Mouse (Mus musculus) forebrain, embryonic 11.5 days (tissue): ENCODE results near the gene Rpl27. TPM values are rescaled to one million over a fixed set of nuclear protein-coding genes. Genes with fewer than 3 reads are reported as not detected.
"Not testable (repeated sequence)": the region's sequence is repeated elsewhere in the genome, so short reads cannot be mapped to it uniquely, and the experiment has no call there.

Experiments
- ATAC-seq: fragments of 200-750 bp; cut with Nextera tagmentation; replicated peaks from 2 replicates; pipeline ENCODE4 v1.8.0; 2017; ENCODE audit warnings: moderate TSS enrichment; ENCODE audit not compliant: low FRiP score
- DNase-seq: peaks from one replicate; pipeline ENCODE4 v3.0.0-alpha.2; 2017; ENCODE audit warnings: low spot score
- H3K27ac ChIP-seq: fragments of 300-500 bp; sonication (generic); 2 replicates; pipeline ENCODE4 v1.5.1; 2014; ENCODE audit warnings: low read depth, low read length
- H3K27me3 ChIP-seq: fragments of 300-500 bp; sonication (generic); 2 replicates; pipeline ENCODE4 v1.6.1; 2014; ENCODE audit warnings: mild to moderate bottlenecking, low read length, mixed read lengths; ENCODE audit not compliant: control insufficient read depth, insufficient read depth
- H3K36me3 ChIP-seq: fragments of 300-500 bp; sonication (generic); 2 replicates; pipeline ENCODE4 v1.6.1; 2014; ENCODE audit warnings: mild to moderate bottlenecking, low read length, moderate library complexity, mixed read lengths; ENCODE audit not compliant: control insufficient read depth, insufficient read depth
- H3K4me1 ChIP-seq: fragments of 300-500 bp; sonication (generic); replicated peaks from 2 replicates; pipeline ENCODE4 v1.6.1; 2014; ENCODE audit warnings: low read length, mixed read lengths; ENCODE audit not compliant: control insufficient read depth, insufficient read depth
- H3K4me2 ChIP-seq: fragments of 300-500 bp; sonication (generic); 2 replicates; pipeline ENCODE4 v1.6.1; 2014; ENCODE audit warnings: low read depth, mild to moderate bottlenecking, low read length, moderate library complexity, mixed read lengths; ENCODE audit not compliant: severe bottlenecking
- H3K4me3 ChIP-seq: fragments of 300-500 bp; sonication (generic); 2 replicates; pipeline ENCODE4 v1.5.1; 2014; ENCODE audit warnings: low read depth, low read length
- H3K9ac ChIP-seq: fragments of 300-500 bp; sonication (generic); 2 replicates; pipeline ENCODE4 v1.6.1; 2014; ENCODE audit warnings: low read length
- H3K9me3 ChIP-seq: fragments of 300-500 bp; sonication (generic); 2 replicates; pipeline ENCODE4 v1.6.1; 2016; ENCODE audit warnings: low read length, mixed read lengths; ENCODE audit not compliant: control insufficient read depth
- WGBS: fragments of 180-500 bp; shearing (Covaris S2); extraction: QIAGEN DNeasy Blood & Tissue Kit; methylation state at CpG from one replicate; pipeline ENCODE4 v1.1.7; 2014; 5-methylcytosine and 5-hydroxymethylcytosine counted together
- polyA plus RNA-seq: library from polyadenylated mRNA; unstranded; fragments of >200 nt; fragmentation: Nextera tagmentation; extraction: Ambion mirVana; gene quantifications from 2 replicates; pipeline ENCODE4 v1.2.1, GENCODE M21; 2014

The Rpl27 gene
- polyA plus RNA-seq, 1 experiment from 2014 or later = 424 TPM

GRCm38 (mm10) chr11:101468263-101468688 is 26.2 kb downstream of the Rpl27 start:
- DNase-seq (no peak), ATAC-seq (peak; percentile 55; the same call in 1 of the 2 replicates)
- Histone ChIP-seq H3K4me2 (peak overlapping the region; percentile 63), H3K9me3 (no peaks in the 10 kb centered on the region), H3K27ac (peak overlapping the region; percentile 71), H3K9ac (peak overlapping the region; percentile 89), H3K4me1 (peaks cover 15% of the 10 kb centered on the region), H3K27me3 (no peaks in the 10 kb centered on the region), H3K4me3 (peak overlapping the region; percentile 78), H3K36me3 (no peaks in the 10 kb centered on the region)
- under 1% methylated on average over 30 of the region's 31 CpGs for WGBS

GRCm38 (mm10) chr11:101468731-101469130 is 26.6 kb downstream of the Rpl27 start:
- DNase-seq = no peak
- ATAC-seq = no peak
- 5% methylated on average over 13 of the region's 13 CpGs for WGBS

GRCm38 (mm10) chr11:101469155-101469554 is 27.1 kb downstream of the Rpl27 start:
- H3K4me3 ChIP-seq = peak overlapping the region; percentile 78
- no peak for DNase-seq
- no peaks in the 10 kb centered on the region for H3K36me3 ChIP-seq
- H3K27ac ChIP-seq = no peak overlapping the region
- H3K9ac ChIP-seq = peak overlapping the region; percentile 89
- WGBS = 70% methylated on average over 4 of the region's 4 CpGs
- peaks cover 9% of the 10 kb centered on the region; the same call in 1 of the 2 replicates for H3K4me1 ChIP-seq
- peak overlapping the region; percentile 63 for H3K4me2 ChIP-seq
- H3K9me3 ChIP-seq = no peaks in the 10 kb centered on the region
- no peaks in the 10 kb centered on the region for H3K27me3 ChIP-seq
- no peak for ATAC-seq

More at GRCm38 (mm10) chr11:101468731-101469130, 26.6 kb downstream of the Rpl27 start:
- no peaks in the 10 kb centered on the region for H3K36me3 ChIP-seq
- H3K27me3 ChIP-seq = no peaks in the 10 kb centered on the region
- H3K27ac ChIP-seq = peak overlapping the region; percentile 71; the same call in 1 of the 2 replicates
- peak overlapping the region; percentile 78 for H3K4me3 ChIP-seq
- peak overlapping the region; percentile 89 for H3K9ac ChIP-seq
- peaks cover 12% of the 10 kb centered on the region for H3K4me1 ChIP-seq
- peak overlapping the region; percentile 63 for H3K4me2 ChIP-seq
- H3K9me3 ChIP-seq = no peaks in the 10 kb centered on the region

GRCm38 (mm10) chr11:101470206-101470605 is 28.1 kb downstream of the Rpl27 start:
- Histone ChIP-seq H3K9ac (no peak overlapping the region; the same call in 1 of the 2 replicates), H3K36me3 (no peaks in the 10 kb centered on the region), H3K27me3 (no peaks in the 10 kb centered on the region), H3K4me1 (peaks cover 9% of the 10 kb centered on the region; the same call in 1 of the 2 replicates), H3K9me3 (no peaks in the 10 kb centered on the region), H3K4me2 (peak overlapping the region; percentile 22; the same call in 1 of the 2 replicates), H3K27ac (no peak overlapping the region), H3K4me3 (peak overlapping the region; percentile 0; the same call in 1 of the 2 replicates)
- no peak for DNase-seq
- 13% methylated on average over 7 of the region's 7 CpGs for WGBS
- ATAC-seq = no peak

GRCm38 (mm10) chr11:101471926-101472325 is 29.8 kb downstream of the Rpl27 start:
- Histone ChIP-seq H3K9ac (no peak overlapping the region), H3K4me1 (peaks cover 9% of the 10 kb centered on the region; the same call in 1 of the 2 replicates), H3K4me2 (no peak overlapping the region), H3K9me3 (no peaks in the 10 kb centered on the region), H3K27ac (no peak overlapping the region), H3K4me3 (no peak overlapping the region), H3K27me3 (no peaks in the 10 kb centered on the region), H3K36me3 (no peaks in the 10 kb centered on the region)
- whole genome bisulfite sequencing = 75% methylated on average over 3 of the region's 3 CpGs
- ATAC-seq (no peak), DNase-seq (no peak)

- no peak for ATAC-seq
- no peak overlapping the region for H3K27ac ChIP-seq
Measured at GRCm38 (mm10) chr11:101472336-101472735, 30.2 kb downstream of the Rpl27 start.

GRCm38 (mm10) chr11:101473686-101474085 is 31.6 kb downstream of the Rpl27 start:
- H3K9ac ChIP-seq, H3K4me3 ChIP-seq, ATAC-seq, H3K9me3 ChIP-seq, H3K27ac ChIP-seq, H3K4me2 ChIP-seq, DNase-seq, H3K36me3 ChIP-seq, H3K27me3 ChIP-seq: not testable (repeated sequence)
- H3K4me1 ChIP-seq = peaks cover 20% of the 10 kb centered on the region
- WGBS = 80% methylated on average over 1 of the region's 1 CpGs

More at GRCm38 (mm10) chr11:101472336-101472735, 30.2 kb downstream of the Rpl27 start:
- no peaks in the 10 kb centered on the region for H3K36me3 ChIP-seq
- no peak overlapping the region for H3K9ac ChIP-seq
- 57% methylated on average over 7 of the region's 7 CpGs for WGBS
- H3K4me1 ChIP-seq = peaks cover 13% of the 10 kb centered on the region; the same call in 1 of the 2 replicates
- no peaks in the 10 kb centered on the region for H3K27me3 ChIP-seq
- H3K9me3 ChIP-seq = no peaks in the 10 kb centered on the region
- DNase-seq = no peak
- no peak overlapping the region for H3K4me2 ChIP-seq
- no peak overlapping the region for H3K4me3 ChIP-seq

- no peak overlapping the region for H3K9ac ChIP-seq
- no peak overlapping the region for H3K4me2 ChIP-seq
- H3K27ac ChIP-seq = no peak overlapping the region; the same call in 1 of the 2 replicates
- H3K9me3 ChIP-seq = no peaks in the 10 kb centered on the region
- no peaks in the 10 kb centered on the region for H3K27me3 ChIP-seq
- no peaks in the 10 kb centered on the region for H3K36me3 ChIP-seq
- DNase-seq (no peak), ATAC-seq (no peak)
- H3K4me3 ChIP-seq = no peak overlapping the region
- H3K4me1 ChIP-seq = peaks cover 21% of the 10 kb centered on the region
- WGBS = 87% methylated on average over 5 of the region's 5 CpGs
Measured at GRCm38 (mm10) chr11:101474298-101474697, 32.2 kb downstream of the Rpl27 start.

- H3K27me3 ChIP-seq, H3K9ac ChIP-seq, H3K36me3 ChIP-seq, H3K4me3 ChIP-seq, H3K4me2 ChIP-seq, H3K27ac ChIP-seq, ATAC-seq, DNase-seq, H3K9me3 ChIP-seq: not testable (repeated sequence)
- H3K4me1 ChIP-seq = peaks cover 27% of the 10 kb centered on the region
- WGBS = 84% methylated on average over 4 of the region's 4 CpGs
Measured at GRCm38 (mm10) chr11:101476361-101476760, 34.3 kb downstream of the Rpl27 start.
